Mouse (Mus musculus) liver, embryonic 11.5 days (tissue): Measurements from ENCODE around the gene Trim14. TPM values are rescaled to one million over a fixed set of nuclear protein-coding genes. Genes with fewer than 3 reads are reported as not detected.

Experiments used
- ATAC-seq: fragments of 200-750 bp; cut with Nextera tagmentation; replicated peaks from 2 replicates; pipeline ENCODE4 v1.8.0; 2017; ENCODE audit warnings: moderate number of reproducible peaks, mild to moderate bottlenecking, moderate TSS enrichment, moderate library complexity; ENCODE audit not compliant: low FRiP score
- DNase-seq: peaks from one replicate; pipeline ENCODE4 v3.0.0-alpha.2; 2017; ENCODE audit warnings: low spot score
- H3K27ac ChIP-seq: fragments of 300-500 bp; sonication (generic); 2 replicates; pipeline ENCODE4 v1.5.1; 2014; ENCODE audit warnings: mild to moderate bottlenecking, low read depth, low read length, control low read depth
- H3K27me3 ChIP-seq: fragments of 300-500 bp; sonication (generic); replicated peaks from 2 replicates; pipeline ENCODE4 v1.6.1; 2014; ENCODE audit warnings: low read length, mixed read lengths; ENCODE audit not compliant: control insufficient read depth, insufficient read depth
- H3K36me3 ChIP-seq: fragments of 300-500 bp; sonication (generic); 2 replicates; pipeline ENCODE4 v1.6.1; 2014; ENCODE audit warnings: mild to moderate bottlenecking, low read length, moderate library complexity, mixed read lengths; ENCODE audit not compliant: control insufficient read depth, insufficient read depth
- H3K4me1 ChIP-seq: fragments of 300-500 bp; sonication (generic); replicated peaks from 2 replicates; pipeline ENCODE4 v1.6.1; 2014; ENCODE audit warnings: low read length, mixed read lengths; ENCODE audit not compliant: control insufficient read depth, insufficient read depth
- H3K4me2 ChIP-seq: fragments of 300-500 bp; sonication (generic); 2 replicates; pipeline ENCODE4 v1.6.1; 2014; ENCODE audit warnings: mild to moderate bottlenecking, control low read depth, moderate library complexity
- H3K4me3 ChIP-seq: fragments of 300-500 bp; sonication (generic); 2 replicates; pipeline ENCODE4 v1.5.1; 2014; ENCODE audit warnings: low read depth, low read length, control low read depth
- H3K9ac ChIP-seq: fragments of 300-500 bp; sonication (generic); 2 replicates; pipeline ENCODE4 v1.6.1; 2014; ENCODE audit warnings: low read depth, low read length, control low read depth
- H3K9me3 ChIP-seq: fragments of 300-500 bp; sonication (generic); 2 replicates; pipeline ENCODE4 v1.6.1; 2016; ENCODE audit warnings: low read length, inconsistent platforms, mixed read lengths; ENCODE audit not compliant: control insufficient read depth
- WGBS: fragments of 180-500 bp; shearing (Covaris S2); extraction: QIAGEN DNeasy Blood & Tissue Kit; methylation state at CpG from one replicate; pipeline ENCODE4 v1.1.7; 2014; 5-methylcytosine and 5-hydroxymethylcytosine counted together
- polyA plus RNA-seq: library from polyadenylated mRNA; unstranded; fragments of >200 nt; fragmentation: Nextera tagmentation; extraction: Ambion mirVana; gene quantifications from 2 replicates; pipeline ENCODE4 v1.2.1, GENCODE M21; 2014

Trim14 gene
- polyA plus RNA-seq, 1 experiment from 2014 or later = 13.9 TPM

- WGBS = 89% methylated on average over 13 of the region's 13 CpGs
- Histone ChIP-seq H3K4me1 (no peaks in the 10 kb centered on the region; the same call in 1 of the 2 replicates), H3K36me3 (no peaks in the 10 kb centered on the region), H3K27ac (no peak overlapping the region), H3K4me3 (no peak overlapping the region), H3K4me2 (no peak overlapping the region), H3K9ac (no peak overlapping the region), H3K9me3 (no peaks in the 10 kb centered on the region), H3K27me3 (no peaks in the 10 kb centered on the region)
- ATAC-seq (no peak), DNase-seq (no peak)
These were observed 7.6 kb upstream of the Trim14 start for GRCm38 (mm10) chr4:46543366-46544050.

GRCm38 (mm10) chr4:46541707-46542106 lies 5.8 kb upstream of the Trim14 start:
- no peak for ATAC-seq
- peaks cover 5% of the 10 kb centered on the region; the same call in 1 of the 2 replicates for H3K27me3 ChIP-seq

GRCm38 (mm10) chr4:46539167-46539566 lies 3.2 kb upstream of the Trim14 start:
- Histone ChIP-seq H3K4me3 (no peak overlapping the region), H3K27me3 (peaks cover 30% of the 10 kb centered on the region), H3K4me2 (no peak overlapping the region), H3K9ac (no peak overlapping the region), H3K36me3 (no peaks in the 10 kb centered on the region), H3K4me1 (peaks cover 19% of the 10 kb centered on the region), H3K9me3 (no peaks in the 10 kb centered on the region), H3K27ac (no peak overlapping the region)
- DNase-seq (no peak), ATAC-seq (no peak)
- WGBS = 67% methylated on average over 9 of the region's 9 CpGs

More at GRCm38 (mm10) chr4:46541707-46542106, 5.8 kb upstream of the Trim14 start:
- no peak for DNase-seq
- Histone ChIP-seq H3K36me3 (no peaks in the 10 kb centered on the region), H3K4me3 (no peak overlapping the region), H3K9me3 (no peaks in the 10 kb centered on the region), H3K4me1 (peaks cover under 1% of the 10 kb centered on the region), H3K9ac (no peak overlapping the region), H3K27ac (no peak overlapping the region), H3K4me2 (no peak overlapping the region)
- WGBS = 54% methylated on average over 9 of the region's 9 CpGs

GRCm38 (mm10) chr4:46535094-46535830 lies 679 bp downstream of the Trim14 start:
- Histone ChIP-seq H3K4me2 (peak overlapping the region; percentile 97), H3K9me3 (no peaks in the 10 kb centered on the region), H3K36me3 (no peaks in the 10 kb centered on the region), H3K27ac (peak overlapping the region; percentile 67), H3K4me3 (peak overlapping the region; percentile 74), H3K27me3 (peaks cover 35% of the 10 kb centered on the region), H3K9ac (peak overlapping the region; percentile 70), H3K4me1 (peaks cover 21% of the 10 kb centered on the region)
- 3% methylated on average over 16 of the region's 16 CpGs for WGBS
- DNase-seq = no peak
- ATAC-seq = 0 out of 2 replicates have a peak, but pooled peaks have one; percentile 48

- H3K27me3 ChIP-seq = peaks cover 35% of the 10 kb centered on the region
- H3K4me3 ChIP-seq = peak overlapping the region; percentile 74
- peak overlapping the region; percentile 31; the same call in 1 of the 2 replicates for H3K9ac ChIP-seq
- no peaks in the 10 kb centered on the region for H3K36me3 ChIP-seq
- WGBS = 9% methylated on average over 29 of the region's 29 CpGs
- DNase-seq (no peak), ATAC-seq (no peak)
- H3K9me3 ChIP-seq = no peaks in the 10 kb centered on the region
- peaks cover 25% of the 10 kb centered on the region for H3K4me1 ChIP-seq
- no peak overlapping the region for H3K27ac ChIP-seq
- H3K4me2 ChIP-seq = peak overlapping the region; percentile 97
These were observed 1.8 kb downstream of the Trim14 start for GRCm38 (mm10) chr4:46533934-46534720.

- ATAC-seq (no peak), DNase-seq (no peak)
- peaks cover 31% of the 10 kb centered on the region for H3K27me3 ChIP-seq
- H3K4me2 ChIP-seq = no peak overlapping the region
- no peak overlapping the region for H3K4me3 ChIP-seq
- peaks cover 31% of the 10 kb centered on the region for H3K4me1 ChIP-seq
- H3K9ac ChIP-seq = no peak overlapping the region
- WGBS = 69% methylated on average over 7 of the region's 7 CpGs
- H3K27ac ChIP-seq = no peak overlapping the region
- H3K36me3 ChIP-seq = no peaks in the 10 kb centered on the region
- H3K9me3 ChIP-seq = no peaks in the 10 kb centered on the region
These were observed 3.0 kb downstream of the Trim14 start for GRCm38 (mm10) chr4:46532926-46533325.

GRCm38 (mm10) chr4:46532511-46532910 lies 3.4 kb downstream of the Trim14 start:
- no peak for DNase-seq
- ATAC-seq = no peak

GRCm38 (mm10) chr4:46529722-46530121 lies 6.2 kb downstream of the Trim14 start:
- ATAC-seq (no peak), DNase-seq (no peak)
- WGBS = 51% methylated on average over 7 of the region's 7 CpGs
- Histone ChIP-seq H3K27ac (peak overlapping the region; percentile 67), H3K27me3 (peaks cover 11% of the 10 kb centered on the region), H3K4me2 (peak overlapping the region; percentile 38), H3K4me3 (no peak overlapping the region), H3K4me1 (peaks cover 30% of the 10 kb centered on the region), H3K9me3 (no peaks in the 10 kb centered on the region), H3K36me3 (no peaks in the 10 kb centered on the region), H3K9ac (no peak overlapping the region)

More at GRCm38 (mm10) chr4:46532511-46532910, 3.4 kb downstream of the Trim14 start:
- Histone ChIP-seq H3K27ac (no peak overlapping the region), H3K4me2 (no peak overlapping the region), H3K4me3 (no peak overlapping the region), H3K36me3 (no peaks in the 10 kb centered on the region), H3K9me3 (no peaks in the 10 kb centered on the region), H3K27me3 (peaks cover 31% of the 10 kb centered on the region), H3K4me1 (peaks cover 31% of the 10 kb centered on the region), H3K9ac (no peak overlapping the region)
- WGBS = 79% methylated on average over 2 of the region's 2 CpGs
